Mouse (Mus musculus) G1E (cell line): ENCODE data around the gene Mtss1l. TPM values are rescaled to one million over a fixed set of nuclear protein-coding genes. Genes with fewer than 3 reads are reported as not detected.

Source experiments
- ATAC-seq: 2 replicates; pipeline ENCODE4 v1.8.0; 2016; ENCODE audit warnings: mild to moderate bottlenecking; ENCODE audit not compliant: insufficient number of reproducible peaks, poor library complexity, low FRiP score, severe bottlenecking; ENCODE audit errors: extremely low read depth
- DNase-seq: peaks from one replicate; pipeline ENCODE4 v3.0.0; 2012; ENCODE audit warnings: low spot score
- H3K27me3 ChIP-seq: 2 replicates; pipeline ENCODE4 v1.6.1; 2012; ENCODE audit warnings: mild to moderate bottlenecking, low read length, inconsistent platforms; ENCODE audit not compliant: insufficient read depth
- H3K36me3 ChIP-seq: replicated peaks from 2 replicates; pipeline ENCODE3; 2012; ENCODE audit warnings: mild to moderate bottlenecking, inconsistent platforms
- H3K4me1 ChIP-seq: 2 replicates; pipeline ENCODE4 v1.6.1; 2012; ENCODE audit warnings: low read depth, low read length, inconsistent platforms, mixed read lengths; ENCODE audit not compliant: insufficient read depth
- H3K4me3 ChIP-seq: 2 replicates; pipeline ENCODE4 v1.5.1; 2012; ENCODE audit warnings: low read depth, mild to moderate bottlenecking, inconsistent platforms, low read length, moderate library complexity, mixed read lengths
- H3K9me3 ChIP-seq: replicated peaks from 2 replicates; pipeline ENCODE4 v1.6.1; 2012; ENCODE audit warnings: inconsistent platforms
- CTCF ChIP-seq: IDR thresholded peaks from 2 replicates; pipeline ENCODE4 v1.5.1; 2012; ENCODE audit warnings: low read depth, low read length, inconsistent platforms, mixed read lengths
- GATA1 ChIP-seq: IDR thresholded peaks from 2 replicates; pipeline ENCODE4 v1.6.1; 2012; ENCODE audit warnings: borderline replicate concordance, low read length, inconsistent platforms, mixed read lengths
- GATA2 ChIP-seq: IDR thresholded peaks from 2 replicates; pipeline ENCODE4 v1.6.1; 2012; ENCODE audit warnings: low read depth, low read length, inconsistent platforms, borderline replicate concordance
- POLR2AphosphoS5 ChIP-seq: IDR thresholded peaks from 2 replicates; pipeline ENCODE4 v1.6.1; 2012; ENCODE audit warnings: low read depth, low read length, inconsistent platforms; ENCODE audit not compliant: insufficient replicate concordance
- TAL1 ChIP-seq: conservative IDR thresholded peaks from 2 replicates; pipeline ENCODE4 v1.6.1; 2012; ENCODE audit warnings: low read depth, low read length, inconsistent platforms, mixed read lengths
- polyA plus RNA-seq: library from polyadenylated mRNA; stranded (reverse); fragments of >175 nt; gene quantifications from 2 replicates; pipeline ENCODE4 v1.2.3, GENCODE M21; 2012
- total RNA-seq, 2 experiments: library from RNA; stranded (forward) in 1 of 2; stranded (reverse) in 1 of 2; fragments of 200-1000 nt in 1 of 2; fragments of >200 nt in 1 of 2; fragmentation: Nextera tagmentation in 1 of 2; gene quantifications; 2 replicates each; pipeline ENCODE4 v1.2.3; 2014 to 2017

Gene Mtss1l
- total and polyA plus RNA-seq, 3 experiments, result 0.15 to 0.33 TPM; not detected in 1

DNA sequence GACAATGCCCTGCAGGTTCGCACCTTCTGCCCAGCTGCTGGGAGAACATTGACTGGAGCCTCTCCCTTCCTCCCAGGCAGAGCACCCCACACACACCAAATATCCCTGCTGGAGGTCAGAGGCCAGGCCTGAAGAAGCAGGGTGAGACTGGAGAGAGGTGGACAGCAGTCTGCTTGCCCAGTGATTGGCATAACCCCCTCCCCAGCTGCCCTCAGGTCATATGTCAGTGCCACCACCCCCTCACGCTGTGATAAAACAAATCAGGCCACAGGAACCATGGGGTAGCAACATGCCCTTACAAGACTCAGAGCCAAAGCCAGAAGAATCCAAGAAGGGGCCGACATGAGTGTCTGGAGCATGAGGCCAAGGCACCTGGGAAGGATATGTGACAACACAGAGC lies 17.2 kb upstream of the Mtss1l start:
- no peak overlapping the region for H3K4me3 ChIP-seq
- ATAC-seq (no peak), DNase-seq (no peak)
- H3K27me3 ChIP-seq, result no peaks in the 10 kb centered on the region
- peaks cover 99% of the 10 kb centered on the region for H3K36me3 ChIP-seq
- no peaks in the 10 kb centered on the region for H3K9me3 ChIP-seq
- TF ChIP-seq POLR2AphosphoS5, result no peak
- TF ChIP-seq CTCF, result no peak
- no peak for TF ChIP-seq GATA2
- TF ChIP-seq GATA1, result no peak
- no peak for TF ChIP-seq TAL1
- H3K4me1 ChIP-seq, result no peaks in the 10 kb centered on the region

DNA sequence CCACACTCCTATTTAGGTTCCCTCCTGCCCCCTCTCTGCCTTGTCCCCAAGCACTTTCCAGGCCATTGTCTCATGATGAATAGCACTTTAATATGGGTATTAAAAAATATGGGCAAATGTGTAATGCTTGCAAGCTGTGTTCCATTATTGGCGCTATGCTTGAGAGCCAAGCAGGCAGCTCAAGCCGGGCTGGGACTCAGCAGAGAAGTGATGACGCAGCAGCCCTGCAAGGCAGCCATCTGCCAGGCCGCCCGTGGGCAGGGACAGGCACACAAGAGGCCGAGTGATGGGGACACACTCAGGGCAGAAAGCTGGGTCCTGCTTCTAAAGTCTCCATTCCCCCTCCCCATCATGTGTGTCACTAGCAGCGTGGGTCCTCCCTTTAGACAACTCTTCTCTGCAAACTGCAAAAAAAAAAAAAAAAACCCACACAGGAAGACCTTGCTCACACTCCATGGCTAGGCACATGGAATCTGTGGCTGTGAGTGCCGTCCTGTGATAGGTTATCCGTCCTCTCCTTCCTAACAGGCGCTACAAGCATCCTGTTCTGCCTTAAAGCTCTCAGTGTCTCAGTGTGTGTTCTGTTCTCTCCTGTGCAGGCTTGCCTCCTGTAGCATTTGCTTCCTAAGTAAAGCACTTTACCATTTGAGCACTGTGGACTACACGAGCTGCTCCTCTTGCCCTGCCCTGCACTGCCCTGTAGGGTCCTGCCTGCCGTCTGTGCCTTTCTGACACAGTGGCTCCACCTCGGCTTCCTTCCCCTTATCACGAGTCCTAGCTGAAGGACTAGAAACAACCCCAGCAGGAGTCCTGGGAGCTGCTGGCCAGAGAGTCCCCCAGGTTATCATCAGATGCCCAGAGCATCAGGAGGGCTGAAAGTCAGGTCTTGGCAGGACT lies 15.6 kb upstream of the Mtss1l start:
- Histone ChIP-seq H3K4me3 (no peak overlapping the region), H3K4me1 (no peaks in the 10 kb centered on the region), H3K9me3 (no peaks in the 10 kb centered on the region), H3K36me3 (peaks cover 99% of the 10 kb centered on the region), H3K27me3 (no peaks in the 10 kb centered on the region)
- TF ChIP-seq GATA2 (no peak), CTCF (no peak), GATA1 (no peak), TAL1 (no peak), POLR2AphosphoS5 (no peak)
- ATAC-seq, result no peak
- no peak for DNase-seq

GRCm38 (mm10) chr8:110706288-110706870 lies 14.9 kb upstream of the Mtss1l start:
- Histone ChIP-seq H3K36me3 (peaks cover 99% of the 10 kb centered on the region), H3K4me1 (no peaks in the 10 kb centered on the region), H3K4me3 (no peak overlapping the region), H3K9me3 (no peaks in the 10 kb centered on the region), H3K27me3 (no peaks in the 10 kb centered on the region)
- ATAC-seq, result no peak
- DNase-seq, result no peak
- TF ChIP-seq POLR2AphosphoS5 (no peak), CTCF (no peak), GATA1 (no peak), TAL1 (no peak), GATA2 (no peak)

DNA sequence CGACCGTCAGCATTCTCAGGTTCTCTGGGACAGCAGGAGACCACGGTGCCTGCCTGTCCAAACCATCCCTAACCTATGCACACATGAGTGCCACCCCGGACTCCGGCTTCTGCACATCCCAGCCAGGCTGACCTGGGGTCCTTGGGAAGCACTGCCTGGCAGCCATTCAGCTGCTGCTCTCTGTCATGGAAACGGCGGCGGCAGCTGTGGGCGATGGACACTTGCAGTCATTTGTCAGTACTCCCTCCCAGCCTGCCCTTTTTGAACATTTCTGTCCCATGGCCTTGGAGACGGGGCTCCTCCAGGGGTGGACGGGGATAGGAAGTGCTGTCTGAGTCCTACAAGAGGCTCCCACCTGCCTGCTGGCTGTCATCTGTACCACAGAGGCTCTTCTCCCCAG lies 12.8 kb upstream of the Mtss1l start:
- Histone ChIP-seq H3K4me3 (no peak overlapping the region), H3K36me3 (peaks cover 99% of the 10 kb centered on the region), H3K9me3 (no peaks in the 10 kb centered on the region), H3K27me3 (no peaks in the 10 kb centered on the region), H3K4me1 (no peaks in the 10 kb centered on the region)
- TF ChIP-seq CTCF (no peak), GATA2 (no peak), GATA1 (no peak), POLR2AphosphoS5 (no peak), TAL1 (no peak)
- no peak for ATAC-seq
- no peak for DNase-seq

DNA sequence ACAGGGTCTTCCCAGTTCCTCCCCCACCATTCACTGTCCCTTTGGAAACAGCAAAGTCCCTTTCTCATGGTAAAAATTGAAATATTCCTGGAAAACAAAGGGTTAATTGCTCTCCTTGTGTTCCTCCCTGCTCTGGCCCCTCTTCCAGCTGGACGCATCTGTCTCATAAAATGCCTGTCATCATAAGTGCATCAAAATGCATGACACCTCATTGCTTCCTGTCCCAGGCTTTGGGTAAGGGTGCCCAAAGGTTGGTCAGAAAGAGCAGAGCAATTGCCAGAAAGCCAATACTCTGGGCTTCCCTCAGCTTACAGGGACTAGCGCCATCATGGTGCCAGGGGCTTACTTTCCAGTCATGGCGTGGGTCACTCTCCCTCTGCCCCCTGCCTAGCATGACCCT lies 10.7 kb upstream of the Mtss1l start:
- Histone ChIP-seq H3K9me3 (no peaks in the 10 kb centered on the region), H3K36me3 (peaks cover 99% of the 10 kb centered on the region), H3K27me3 (no peaks in the 10 kb centered on the region), H3K4me3 (no peak overlapping the region), H3K4me1 (no peaks in the 10 kb centered on the region)
- TF ChIP-seq CTCF (no peak), POLR2AphosphoS5 (no peak), GATA2 (no peak), GATA1 (no peak), TAL1 (no peak)
- no peak for DNase-seq
- ATAC-seq, result no peak

DNA sequence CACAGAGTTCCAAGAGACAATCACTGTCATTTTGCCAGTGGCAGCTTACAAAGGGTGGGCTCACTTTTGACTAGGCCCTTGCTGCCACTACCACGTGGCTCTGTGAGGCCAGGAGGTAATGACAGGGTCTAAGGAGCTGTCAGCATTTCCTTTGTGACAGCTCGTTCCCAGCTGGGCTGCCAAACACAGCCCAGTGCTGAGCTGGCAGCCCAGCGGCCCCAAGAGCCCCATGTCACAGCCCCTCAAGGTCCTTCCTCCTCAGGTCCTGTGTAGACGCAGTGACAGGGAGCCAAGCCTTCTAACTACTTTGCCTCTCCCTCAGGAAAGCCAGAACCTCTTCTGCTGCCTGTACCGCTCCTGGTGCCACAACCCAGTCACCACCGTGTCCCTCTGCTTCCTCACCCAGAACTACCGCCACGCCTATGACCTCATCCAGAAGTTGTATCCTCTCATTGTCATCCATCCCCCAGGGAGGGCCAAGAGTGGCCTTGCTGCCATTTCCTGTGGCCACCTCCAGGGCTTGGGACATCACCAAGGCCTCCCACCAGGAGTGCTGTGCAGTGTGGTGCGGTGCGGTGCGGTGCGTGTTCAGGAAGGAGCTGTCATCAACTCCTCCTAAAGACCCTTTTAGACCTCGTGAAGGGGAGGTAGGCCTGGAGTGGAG lies 9.9 kb upstream of the Mtss1l start:
- H3K36me3 ChIP-seq, result peaks cover 99% of the 10 kb centered on the region
- no peak overlapping the region for H3K4me3 ChIP-seq
- H3K4me1 ChIP-seq, result no peaks in the 10 kb centered on the region
- DNase-seq (no peak), ATAC-seq (no peak)
- H3K27me3 ChIP-seq, result no peaks in the 10 kb centered on the region
- no peaks in the 10 kb centered on the region for H3K9me3 ChIP-seq
- no peak for TF ChIP-seq CTCF
- TF ChIP-seq GATA1, result no peak
